Mouse (Mus musculus) ES-CJ7 (cell line): ENCODE measurements at regions not wholly inside any gene's neighbourhood (a gene's known extent, or its start where the extent isn't known, plus 50 kb on each side); places are given as distances from the start of the nearest gene placed in this dataset.

Experiments used
- DNase-seq: peaks from one replicate; pipeline ENCODE4 v3.0.0; 2011; ENCODE audit warnings: low read depth, low spot score

DNA sequence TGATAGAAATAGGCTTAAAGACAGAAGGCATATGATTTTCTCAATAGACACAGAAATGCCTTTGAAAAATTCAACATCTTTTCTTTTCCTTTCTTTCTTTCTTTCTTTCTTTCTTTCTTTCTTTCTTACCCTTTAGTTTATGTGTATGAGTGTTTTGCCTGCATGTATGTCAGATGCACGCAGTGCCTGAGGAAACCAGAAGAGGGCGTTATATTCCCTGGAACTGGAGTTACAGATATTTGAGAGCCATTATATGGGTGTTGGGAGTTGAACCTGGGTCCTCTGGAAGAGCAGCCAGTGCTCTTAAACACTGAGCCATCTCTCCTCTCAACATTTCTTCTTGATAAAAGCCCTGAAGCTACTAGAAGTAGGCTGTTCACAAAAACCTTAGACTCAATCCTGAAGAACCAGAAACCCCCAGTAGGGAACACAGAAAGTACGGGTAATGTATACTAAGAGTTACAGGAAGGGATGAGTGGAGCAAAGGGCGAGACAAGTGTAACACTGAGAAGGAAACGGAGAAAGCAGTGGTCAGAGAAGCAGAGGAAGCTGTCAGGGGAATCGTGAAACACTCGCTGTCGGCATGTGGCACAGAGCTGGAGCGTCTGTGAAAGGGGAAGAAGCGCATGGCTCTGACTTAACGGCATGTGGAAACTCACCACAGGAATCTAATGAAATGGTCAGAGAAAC is 2253.4 kb downstream of the 4930444P10Rik start:
- peak; percentile 44 for DNase-seq

DNA sequence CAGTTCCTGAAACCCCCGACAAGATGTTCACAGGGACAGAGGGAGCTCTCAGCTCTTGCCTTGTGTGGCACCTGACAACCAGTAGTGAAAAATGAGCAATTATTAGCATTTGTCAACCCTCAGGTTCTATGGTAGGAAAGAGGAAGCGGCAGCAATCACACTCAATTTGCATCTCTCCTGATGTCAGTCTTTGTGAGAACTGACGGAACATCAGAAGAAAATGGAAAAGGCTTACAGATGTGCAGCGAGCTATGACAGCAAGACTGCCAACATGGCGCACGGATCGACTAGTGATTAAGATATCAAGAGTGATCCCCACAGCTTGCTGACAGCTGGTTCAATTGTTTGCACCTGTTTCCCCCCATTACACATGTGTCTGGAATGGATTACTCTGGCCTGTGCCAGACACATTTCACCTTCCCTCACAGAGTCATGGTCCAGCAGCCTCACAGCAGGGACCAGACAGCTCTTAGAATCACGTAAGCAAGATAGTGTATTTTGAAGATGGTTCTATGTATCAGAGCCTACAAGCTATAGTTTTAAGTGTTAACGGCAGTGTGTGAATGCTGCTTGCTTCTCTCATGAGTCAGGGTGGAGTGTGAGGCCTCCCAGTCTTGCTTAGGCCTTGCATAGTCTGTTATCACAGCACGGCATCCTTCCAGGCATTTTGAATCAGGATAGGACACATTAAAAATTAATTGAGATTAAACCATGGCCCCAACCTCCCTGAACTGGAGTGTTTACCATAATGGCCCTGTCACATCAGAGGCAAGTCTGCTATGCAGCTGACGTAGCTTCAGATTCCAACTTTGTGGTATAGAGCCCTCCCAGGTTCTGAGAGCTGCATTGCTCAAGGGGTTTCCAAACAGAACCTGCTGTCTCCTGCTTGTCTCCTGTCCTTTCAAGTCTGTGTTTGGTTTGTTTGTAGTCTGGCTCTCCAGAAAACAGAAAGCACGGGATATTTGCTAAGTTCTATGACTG is 2258.0 kb downstream of the 4930444P10Rik start:
- DNase-seq, result no peak

DNA sequence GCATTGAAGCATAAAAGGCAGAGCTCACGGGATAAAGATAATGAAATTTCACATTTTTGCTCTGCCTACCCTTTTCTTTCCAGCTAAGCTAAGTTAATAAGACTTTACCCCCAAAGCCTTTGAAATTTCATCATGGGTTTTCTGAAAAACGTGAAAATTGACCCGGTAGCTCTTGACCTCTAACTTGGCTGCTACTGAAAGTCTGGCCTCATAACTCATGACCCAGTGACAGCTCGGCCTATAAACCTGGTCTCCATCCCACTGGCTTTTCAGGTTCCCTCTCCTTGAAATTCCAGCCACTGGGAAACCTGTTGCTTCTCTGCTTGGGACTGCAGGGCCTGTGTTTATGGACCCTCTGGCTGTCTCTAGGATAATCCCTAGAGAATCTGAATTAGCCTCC is 2285.3 kb downstream of the 4930444P10Rik start:
- no peak for DNase-seq

DNA sequence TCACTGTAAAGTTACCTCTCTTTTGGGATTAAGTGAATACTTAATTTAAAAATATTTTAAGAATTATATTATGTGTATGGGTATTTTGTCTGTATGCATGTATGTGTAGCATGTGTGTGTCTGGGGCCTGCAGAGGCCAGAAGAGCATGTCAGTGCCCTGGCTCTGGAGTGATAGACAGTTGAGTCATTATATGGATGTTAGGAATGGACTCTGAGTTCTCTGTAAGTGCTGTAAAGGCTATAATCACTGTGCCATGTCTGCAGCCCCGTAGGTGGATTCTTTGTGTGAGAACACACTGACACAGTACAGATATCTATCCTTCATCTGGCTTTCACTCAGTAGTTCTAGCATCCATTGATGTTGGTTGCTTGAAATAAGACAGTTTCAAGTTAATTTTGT is 2292.7 kb downstream of the 4930444P10Rik start:
- no peak for DNase-seq

DNA sequence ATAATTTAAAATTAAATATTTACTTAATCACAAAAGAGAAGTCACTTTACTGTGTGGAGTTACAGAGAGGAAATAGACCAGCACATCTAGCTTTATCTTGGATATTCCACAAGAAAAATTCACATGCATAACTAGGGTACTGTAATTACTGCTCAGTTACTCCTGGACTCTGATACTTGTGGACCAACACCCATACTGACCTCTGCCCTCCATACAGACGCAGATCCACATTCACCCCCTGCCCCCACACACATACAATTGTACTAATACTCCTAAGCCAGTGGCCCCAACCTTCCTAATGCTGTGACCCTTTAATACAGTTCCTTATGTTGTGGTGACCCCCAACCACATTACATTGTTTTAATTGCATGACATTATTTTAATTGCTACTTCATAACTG is 2294.3 kb downstream of the 4930444P10Rik start:
- DNase-seq, result no peak

DNA sequence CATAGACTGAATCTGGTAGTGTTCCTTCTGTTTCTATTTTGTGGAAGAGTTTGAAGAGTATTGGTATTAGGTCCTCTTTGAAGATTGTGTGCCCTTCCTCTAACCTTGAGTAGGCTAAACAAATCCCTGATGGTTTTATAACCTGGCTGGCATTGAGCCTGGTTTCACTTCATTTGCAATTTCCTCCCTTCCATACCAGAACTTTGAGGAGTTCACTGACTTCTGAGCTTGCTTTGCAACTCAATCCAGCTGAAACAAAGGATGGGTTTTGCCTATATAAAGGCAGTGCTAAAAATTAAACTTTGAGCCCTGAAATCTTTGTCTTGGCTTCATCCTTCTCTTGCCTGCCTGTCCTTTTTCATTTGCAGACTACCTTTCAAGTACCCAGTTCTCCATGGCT is 2297.9 kb downstream of the 4930444P10Rik start:
- peak; percentile 71 for DNase-seq

DNA sequence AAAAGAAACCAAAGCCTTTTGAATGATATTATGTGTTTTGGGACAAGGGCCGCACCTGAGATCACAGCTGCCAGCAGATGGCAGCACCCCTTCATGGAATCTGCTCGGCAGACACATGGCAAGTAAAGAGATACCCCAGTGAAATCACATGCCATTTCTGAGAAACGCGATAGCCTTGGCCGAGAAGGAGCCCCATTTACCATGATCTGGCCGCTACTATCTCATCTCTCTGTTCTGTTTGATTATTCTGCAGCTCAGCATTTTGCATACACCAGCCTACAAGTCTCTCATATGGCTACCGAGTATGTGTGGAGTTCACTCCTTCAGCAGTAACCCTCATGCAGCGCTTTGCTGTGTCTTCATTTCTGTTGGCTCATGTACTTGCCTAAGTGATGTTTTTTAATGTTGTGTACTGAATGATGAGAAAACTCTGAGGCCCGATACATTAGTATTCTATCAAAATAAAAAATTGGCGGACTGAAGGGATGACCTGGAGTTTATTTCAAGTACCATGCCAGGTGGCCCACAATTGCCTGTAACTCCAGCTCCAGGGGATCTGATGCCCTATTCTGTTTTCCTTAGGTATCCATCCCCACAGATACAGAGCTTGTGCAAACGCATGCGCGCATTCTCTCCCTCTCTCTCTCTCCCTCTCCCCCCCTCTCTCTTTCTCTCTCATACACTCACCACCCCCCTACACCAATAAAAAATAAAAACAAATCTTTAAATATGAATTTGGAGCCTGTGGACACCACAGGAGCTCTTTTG is 2303.6 kb downstream of the 4930444P10Rik start:
- peak; percentile 91 for DNase-seq

DNA sequence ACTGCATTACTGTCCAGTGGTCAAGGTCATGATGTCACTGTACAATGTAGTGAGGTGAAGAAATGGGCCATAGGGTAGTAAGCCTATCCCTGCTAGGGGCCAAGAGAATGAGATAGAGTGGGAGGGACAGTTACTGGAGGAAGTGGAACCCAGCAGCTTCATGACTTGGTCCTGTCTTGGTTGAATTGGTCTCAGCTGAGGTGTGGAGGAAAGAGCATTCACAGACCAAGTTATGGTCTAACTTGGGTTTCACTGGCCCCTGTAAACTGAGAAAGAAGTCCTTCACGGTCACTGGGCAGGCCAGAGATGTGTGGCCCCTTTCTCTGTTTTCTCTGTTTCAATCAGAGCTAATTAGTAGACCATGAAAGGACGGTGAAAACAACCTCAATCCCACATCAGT is 2306.1 kb downstream of the 4930444P10Rik start:
- no peak for DNase-seq

DNA sequence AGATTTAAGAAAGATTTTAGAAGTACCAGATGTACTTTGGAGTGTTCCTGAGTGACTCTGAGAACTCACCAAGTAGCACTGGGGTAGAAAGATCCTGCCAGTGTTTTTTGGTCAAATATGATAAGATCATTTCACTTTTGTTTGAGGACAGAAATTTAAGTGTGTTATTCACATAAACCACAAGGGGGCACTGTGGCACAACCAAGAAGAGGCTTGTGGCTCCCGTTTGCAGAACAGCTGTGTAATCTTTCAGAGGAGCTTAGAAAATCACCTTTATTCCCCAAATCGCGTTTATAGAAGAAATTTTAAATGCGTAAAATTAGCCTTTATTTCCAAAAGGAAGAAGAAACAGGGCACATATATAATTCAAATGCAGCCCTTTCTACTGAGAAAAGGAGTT is 2308.7 kb downstream of the 4930444P10Rik start:
- DNase-seq, result peak; percentile 88

DNA sequence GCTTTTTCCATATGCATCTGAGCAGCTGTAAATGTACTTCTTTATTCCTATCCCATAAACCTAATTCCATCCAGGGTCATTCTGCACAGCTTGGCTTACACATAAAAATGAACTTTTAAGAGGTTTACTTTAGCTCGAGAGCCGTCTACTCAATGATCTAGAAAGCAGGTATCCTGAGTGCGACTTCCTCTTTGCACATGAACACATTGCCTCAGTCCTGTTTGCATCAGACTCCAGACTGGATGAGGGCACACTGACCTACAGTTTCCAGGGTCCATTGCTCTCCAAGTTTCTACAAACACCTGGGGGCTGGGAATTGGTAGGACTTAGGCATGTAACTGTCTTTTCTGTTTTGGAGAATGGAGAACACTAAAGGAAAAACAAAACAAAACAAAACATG is 2310.5 kb downstream of the 4930444P10Rik start:
- DNase-seq, result no peak

DNA sequence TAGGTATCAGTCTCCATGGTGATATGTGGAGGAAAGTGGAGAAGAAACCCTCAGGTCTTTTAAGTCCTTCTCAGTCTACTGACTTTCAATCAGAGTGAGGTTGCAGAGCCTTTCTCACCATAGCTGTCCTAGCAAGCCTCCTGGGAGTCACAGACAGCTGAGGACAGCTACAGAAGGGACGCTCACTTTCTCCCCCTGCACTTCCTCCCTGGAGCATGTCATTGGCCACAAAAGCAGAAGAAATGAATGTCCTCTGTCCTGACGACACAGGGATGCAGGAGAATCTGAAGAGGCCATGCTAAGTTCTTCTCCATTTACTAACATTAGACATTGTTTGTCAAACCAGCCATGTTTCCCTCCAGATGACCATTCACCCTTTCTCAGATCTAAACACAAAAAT is 2321.0 kb downstream of the 4930444P10Rik start:
- DNase-seq, result no peak

DNA sequence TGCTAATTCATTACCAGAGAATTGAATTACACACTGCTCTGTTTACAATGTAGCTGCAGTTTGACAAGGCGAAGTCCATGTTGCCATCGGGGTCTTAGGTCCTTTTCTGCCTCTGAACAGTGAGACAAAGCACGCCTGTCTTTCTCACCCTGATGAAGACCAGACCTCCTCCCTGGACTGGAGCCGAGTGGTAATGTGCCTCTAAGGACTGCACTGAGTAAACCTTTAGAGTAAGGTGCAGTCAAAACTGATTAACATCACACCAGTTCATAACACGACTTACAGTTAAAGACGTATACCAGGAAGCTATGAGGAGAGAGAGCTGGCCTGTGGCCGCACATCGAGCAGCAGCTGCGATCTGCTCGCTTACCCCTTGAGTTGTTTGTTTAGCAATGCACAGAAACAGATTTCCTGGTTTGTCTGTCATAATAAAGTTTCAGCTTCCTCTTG is 2322.1 kb downstream of the 4930444P10Rik start:
- no peak for DNase-seq

DNA sequence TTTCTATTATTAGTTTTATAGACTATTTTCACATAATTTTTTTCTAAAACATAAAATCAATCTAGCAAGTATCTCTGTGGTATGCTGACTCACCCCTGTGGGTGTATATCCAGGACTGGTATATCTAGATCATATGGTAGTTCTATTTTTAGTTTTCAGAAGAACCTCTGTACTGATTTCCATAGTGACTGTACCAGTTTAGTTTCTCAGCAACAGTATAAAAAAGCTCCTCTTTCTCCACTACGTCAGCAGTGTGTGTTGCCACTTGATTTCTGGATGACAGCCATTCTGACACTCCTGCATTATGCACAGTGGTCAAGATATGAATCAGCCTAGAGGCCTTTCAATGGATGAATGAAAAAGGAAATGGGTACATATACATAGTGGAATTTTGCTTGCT is 2338.6 kb downstream of the A830018L16Rik start:
- DNase-seq, result no peak

DNA sequence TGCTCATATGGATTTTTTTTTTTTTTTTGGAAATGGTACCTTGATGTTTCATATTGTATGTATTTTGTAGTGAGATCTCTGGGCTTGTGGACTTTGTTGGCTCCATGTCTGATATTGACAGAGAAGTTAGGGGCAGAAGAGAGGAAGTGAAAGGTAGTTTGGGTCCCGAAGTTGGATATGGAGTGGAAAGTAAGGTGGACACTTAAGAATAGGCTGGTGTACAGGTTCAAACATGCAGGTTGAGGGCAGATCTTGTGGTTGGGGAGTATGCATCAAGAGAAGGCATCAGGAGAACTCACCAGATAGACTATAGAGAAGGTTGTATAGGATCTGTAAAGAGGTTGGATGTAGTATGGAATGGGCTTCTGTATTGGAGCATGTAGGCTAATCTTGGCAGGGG is 2337.5 kb downstream of the A830018L16Rik start:
- no peak for DNase-seq
